In the genomic region with DNA sequence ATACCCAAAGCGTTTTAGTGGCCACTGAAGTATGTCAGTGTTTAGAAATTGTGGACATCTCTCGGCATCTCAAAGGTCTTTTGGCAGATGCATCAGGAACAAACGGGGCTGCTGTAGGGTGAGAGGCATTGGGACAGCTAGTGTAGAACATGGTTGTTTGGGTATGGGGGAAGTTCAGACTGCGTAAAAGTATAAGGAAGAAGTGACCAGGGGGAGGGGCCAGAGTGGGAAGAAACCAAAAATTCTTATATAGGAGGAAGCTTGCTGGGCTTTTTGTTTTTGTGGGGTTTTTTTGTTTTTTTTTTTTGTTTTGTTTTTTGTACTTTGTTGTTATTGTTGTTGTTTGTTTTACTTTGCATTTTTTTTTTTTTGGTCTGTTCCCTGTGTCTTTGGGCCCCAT, we compare ENCODE assay signal across 22 mouse cellular contexts. TPM values are rescaled to one million over a fixed set of nuclear protein-coding genes. Genes with fewer than 3 reads are reported as not detected.
DNase-seq lines count a peak whose midpoint lies in the region; ATAC-seq and TF ChIP-seq lines count a peak whose summit lies in the region.
"Had no signal": no experiment of that assay in that cellular context is flagged by ENCODE, and none has a peak within 500 bp of the region (broad histone marks: within the 10 kb centered on the region; RNA-seq: fewer than 3 reads in every experiment).

No protein-coding gene starts in this region.

- no peak overlapping the region for H3K27ac ChIP-seq in stomach, embryonic 15.5 days
- H3K27ac ChIP-seq in stomach, postnatal 0 days (replicated peaks), result no peak overlapping the region
- H3K27ac ChIP-seq in intestine, embryonic 15.5 days, result no peak overlapping the region
- peak overlapping the region; percentile 76 for H3K27ac ChIP-seq in macrophage
- H3K27ac ChIP-seq: embryonic facial prominence, embryonic 15.5 days; forebrain, embryonic 10.5 days; heart, adult 2 months; layer of hippocampus, adult 2 months; limb, embryonic 10.5 days had no signal

- TF ChIP-seq CTCF in stomach, postnatal 0 days (IDR thresholded peaks at IDR 0.05; ENCODE audit: low read depth), result no peak

- no peak overlapping the region for H3K9ac ChIP-seq in stomach, embryonic 15.5 days
- H3K9ac ChIP-seq in stomach, postnatal 0 days (ENCODE audit: low read length), result no peak overlapping the region
- H3K9ac ChIP-seq in intestine, embryonic 15.5 days, result no peak overlapping the region
- H3K9ac ChIP-seq: embryonic facial prominence, embryonic 15.5 days had no signal

- H3K36me3 ChIP-seq in stomach, embryonic 15.5 days, result no peaks in the 10 kb centered on the region
- no peaks in the 10 kb centered on the region for H3K36me3 ChIP-seq in stomach, postnatal 0 days (ENCODE audit: control insufficient read depth, insufficient read depth, low read length)
- peaks cover 3% of the 10 kb centered on the region; the same call in 1 of the 2 replicates for H3K36me3 ChIP-seq in intestine, embryonic 15.5 days
- H3K36me3 ChIP-seq in macrophage (ENCODE audit: inconsistent target), result peaks cover 29% of the 10 kb centered on the region
- H3K36me3 ChIP-seq: forebrain, embryonic 10.5 days; limb, embryonic 10.5 days had no signal

- no peaks in the 10 kb centered on the region for H3K27me3 ChIP-seq in stomach, embryonic 15.5 days (replicated peaks)
- no peaks in the 10 kb centered on the region for H3K27me3 ChIP-seq in stomach, postnatal 0 days (ENCODE audit: control insufficient read depth, insufficient read depth, low read length)
- H3K27me3 ChIP-seq in intestine, embryonic 15.5 days (replicated peaks), result no peaks in the 10 kb centered on the region
- H3K27me3 ChIP-seq: embryonic facial prominence, embryonic 15.5 days had no signal

- no peak for DNase-seq in stomach, postnatal 0 days (ENCODE audit: low spot score)
- DNase-seq in layer of hippocampus, adult 18-20 months (ENCODE audit: low spot score in 2 of 2), result no peak
- no peak for DNase-seq in thymus, postnatal 14 days
- DNase-seq: adrenal gland, postnatal 14 days; cerebellum, adult 18-20 months; cerebellum, postnatal 36 days; gastrocnemius, postnatal 10 days; heart, adult 2 months; kidney, adult 18-20 months; kidney, postnatal 10 days; lung, adult 18-20 months; midbrain, embryonic 14.5 days; right cerebral cortex, postnatal 4 days had no signal

- peak overlapping the region; percentile 85; the same call in 1 of the 2 replicates for H3K4me2 ChIP-seq in stomach, embryonic 15.5 days
- no peak overlapping the region for H3K4me2 ChIP-seq in stomach, postnatal 0 days (replicated peaks; ENCODE audit: low read depth)
- peak overlapping the region; percentile 88; the same call in 1 of the 2 replicates for H3K4me2 ChIP-seq in intestine, embryonic 15.5 days (replicated peaks)

- no peak overlapping the region for H3K4me3 ChIP-seq in stomach, embryonic 15.5 days (replicated peaks)
- no peak overlapping the region for H3K4me3 ChIP-seq in stomach, postnatal 0 days (ENCODE audit: low read depth, low read length)
- H3K4me3 ChIP-seq in intestine, embryonic 15.5 days (replicated peaks), result no peak overlapping the region
- peak overlapping the region; percentile 74; the same call in 1 of the 2 replicates for H3K4me3 ChIP-seq in macrophage (ENCODE audit: inconsistent target)
- H3K4me3 ChIP-seq: limb, embryonic 10.5 days had no signal

- no peaks in the 10 kb centered on the region for H3K9me3 ChIP-seq in stomach, embryonic 15.5 days
- H3K9me3 ChIP-seq in stomach, postnatal 0 days (ENCODE audit: control insufficient read depth, low read length), result no peaks in the 10 kb centered on the region
- no peaks in the 10 kb centered on the region for H3K9me3 ChIP-seq in intestine, embryonic 15.5 days
- H3K9me3 ChIP-seq: forebrain, embryonic 10.5 days; limb, embryonic 10.5 days had no signal

- no peak for TF ChIP-seq EP300 in stomach, postnatal 0 days (optimal IDR thresholded peaks at IDR 0.05)

- WGBS in stomach, embryonic 15.5 days, result 64% methylated on average over 4 of the region's 4 CpGs
- WGBS in stomach, postnatal 0 days, result 65% methylated on average over 4 of the region's 4 CpGs
- 76% methylated on average over 4 of the region's 4 CpGs for WGBS in intestine, embryonic 15.5 days
- 42% methylated on average over 4 of the region's 4 CpGs for WGBS in macrophage (ENCODE audit: missing documents)

- H3K4me1 ChIP-seq in stomach, embryonic 15.5 days, result no peaks in the 10 kb centered on the region
- no peaks in the 10 kb centered on the region for H3K4me1 ChIP-seq in stomach, postnatal 0 days (replicated peaks; ENCODE audit: control insufficient read depth, insufficient read depth)
- H3K4me1 ChIP-seq in intestine, embryonic 15.5 days (replicated peaks), result no peaks in the 10 kb centered on the region

- no peak for ATAC-seq in stomach, embryonic 15.5 days (ENCODE audit: insufficient read depth, low FRiP score, low read depth)
- no peak for ATAC-seq in stomach, postnatal 0 days (ENCODE audit: low FRiP score, low TSS enrichment)
- no peak for ATAC-seq in intestine, embryonic 15.5 days
- ATAC-seq in erythroid progenitor cell, adult 5-6 weeks (replicated peaks; ENCODE audit: low FRiP score, poor library complexity, severe bottlenecking), result no peak
- ATAC-seq: hindbrain, embryonic 16.5 days had no signal

- peaks cover 31% of the 10 kb centered on the region for H3K79me2 ChIP-seq in macrophage (ENCODE audit: inconsistent target)

RNA-seq across cellular contexts. Expression of gene Irak4, which starts 1.4 kb away (rescaled TPM):
- 11.6 and 12.9 TPM in 2 replicates for polyA plus RNA-seq in stomach, embryonic 15.5 days (2015; fragmentation: Nextera tagmentation; extraction: Ambion mirVana)
- 9.2 and 9.4 TPM in 2 replicates for polyA plus RNA-seq in stomach, postnatal 0 days (2015; fragmentation: Nextera tagmentation; extraction: Ambion mirVana)
- 14.8 and 16.3 TPM in 2 replicates for polyA plus RNA-seq in intestine, embryonic 15.5 days (2015; fragmentation: Nextera tagmentation; extraction: Ambion mirVana)
- total RNA-seq in macrophage (2018; cell fraction: chromatin; rRNA removed), result 10 to 100 TPM in 25 of 26 experiments, 1 to 10 TPM in 1; 9.8 to 52.8 (median 36.1) TPM
- total RNA-seq in macrophage (2018; cell fraction: cytosol; rRNA removed), result 10 to 100 TPM; 22.3 to 43.0 (median 31.8) TPM
- 10 to 100 TPM; 11.3 to 48.1 (median 29.1) TPM for total RNA-seq in macrophage (2018; cell fraction: nucleus; rRNA removed)
- polyA plus RNA-seq in macrophage (2018), result 25.8 to 43.3 TPM (median 32.9 TPM) in 3 replicates
- total RNA-seq in layer of hippocampus, adult 18-20 months (2021), result 1 to 10 TPM; 2.4 to 2.5 TPM
- 5.4 and 8.6 TPM in 2 replicates for total RNA-seq in erythroid progenitor cell, adult 5-6 weeks (2015; ENCODE audit: low replicate concordance)
- 4.2 and 6.3 TPM in 2 replicates for total RNA-seq in erythroid progenitor cell, adult 5-6 weeks (2017; ENCODE audit: low replicate concordance)

RNA-seq across cellular contexts. Expression of gene Pus7l, which starts 1.5 kb away (rescaled TPM):
- 7.5 and 7.8 TPM in 2 replicates for polyA plus RNA-seq in stomach, embryonic 15.5 days (2015; fragmentation: Nextera tagmentation; extraction: Ambion mirVana)
- polyA plus RNA-seq in stomach, postnatal 0 days (2015; fragmentation: Nextera tagmentation; extraction: Ambion mirVana), result 3.5 and 3.6 TPM in 2 replicates
- 8.4 and 9.8 TPM in 2 replicates for polyA plus RNA-seq in intestine, embryonic 15.5 days (2015; fragmentation: Nextera tagmentation; extraction: Ambion mirVana)
- total RNA-seq in macrophage (2018; cell fraction: chromatin; rRNA removed), result 1 to 10 TPM; 1.3 to 8.9 (median 5.4) TPM
- total RNA-seq in macrophage (2018; cell fraction: cytosol; rRNA removed), result 1 to 10 TPM in 24 of 26 experiments, under 1 TPM in 2; 0.57 to 3.4 (median 2.2) TPM
- 10 to 100 TPM in 2 of 26 experiments, 1 to 10 TPM in 23, under 1 TPM in 1; 0.92 to 10.7 (median 4.9) TPM for total RNA-seq in macrophage (2018; cell fraction: nucleus; rRNA removed)
- 2.7 to 4.6 TPM (median 3.0 TPM) in 3 replicates for polyA plus RNA-seq in macrophage (2018)
- total RNA-seq in layer of hippocampus, adult 18-20 months (2021), result 1 to 10 TPM; 2.7 to 3.5 TPM
- 0.84 TPM in 1 of 2 replicates, not detected in the other for total RNA-seq in erythroid progenitor cell, adult 5-6 weeks (2015; ENCODE audit: low replicate concordance)
- total RNA-seq in erythroid progenitor cell, adult 5-6 weeks (2017; ENCODE audit: low replicate concordance), result 0.91 and 1.7 TPM in 2 replicates

RNA-seq across cellular contexts. Expression of gene Twf1, which starts 44.8 kb away (rescaled TPM):
- polyA plus RNA-seq in stomach, embryonic 15.5 days (2015; fragmentation: Nextera tagmentation; extraction: Ambion mirVana), result 104 TPM in 2 replicates
- 87.8 and 92.4 TPM in 2 replicates for polyA plus RNA-seq in stomach, postnatal 0 days (2015; fragmentation: Nextera tagmentation; extraction: Ambion mirVana)
- polyA plus RNA-seq in intestine, embryonic 15.5 days (2015; fragmentation: Nextera tagmentation; extraction: Ambion mirVana), result 116 and 124 TPM in 2 replicates
- total RNA-seq in macrophage (2018; cell fraction: chromatin; rRNA removed), result 100 to 1,000 TPM in 4 of 26 experiments, 10 to 100 TPM in 22; 33.8 to 119 (median 65.8) TPM
- total RNA-seq in macrophage (2018; cell fraction: cytosol; rRNA removed), result 100 to 1,000 TPM in 25 of 26 experiments, 10 to 100 TPM in 1; 90.7 to 144 (median 112) TPM
- total RNA-seq in macrophage (2018; cell fraction: nucleus; rRNA removed), result 100 to 1,000 TPM in 3 of 26 experiments, 10 to 100 TPM in 23; 44.4 to 116 (median 69.3) TPM
- polyA plus RNA-seq in macrophage (2018), result 87.3 to 136 TPM (median 113 TPM) in 3 replicates
- total RNA-seq in layer of hippocampus, adult 18-20 months (2021), result 10 to 100 TPM; 57.1 to 75.3 TPM
- total RNA-seq in erythroid progenitor cell, adult 5-6 weeks (2015; ENCODE audit: low replicate concordance), result 23.8 and 54.9 TPM in 2 replicates
- total RNA-seq in erythroid progenitor cell, adult 5-6 weeks (2017; ENCODE audit: low replicate concordance), result 8.9 and 14.9 TPM in 2 replicates
